Mouse (Mus musculus) stomach, postnatal 0 days (tissue): ENCODE data around the gene Glt8d2. TPM values are rescaled to one million over a fixed set of nuclear protein-coding genes. Genes with fewer than 3 reads are reported as not detected.

Experiments
- ATAC-seq: fragments of 200-750 bp; cut with Nextera tagmentation; 2 replicates; pipeline ENCODE4 v1.8.0; 2017; ENCODE audit not compliant: low FRiP score, low TSS enrichment
- DNase-seq: peaks from one replicate; pipeline ENCODE4 v3.0.0-alpha.2; 2016; ENCODE audit warnings: low spot score
- H3K27ac ChIP-seq: fragments of 300-500 bp; sonication (generic); replicated peaks from 2 replicates; pipeline ENCODE4 v1.5.1; 2014; ENCODE audit warnings: mild to moderate bottlenecking, control low read depth
- H3K27me3 ChIP-seq: fragments of 300-500 bp; sonication (generic); 2 replicates; pipeline ENCODE4 v1.6.1; 2014; ENCODE audit warnings: low read length; ENCODE audit not compliant: control insufficient read depth, insufficient read depth
- H3K36me3 ChIP-seq: fragments of 300-500 bp; sonication (generic); 2 replicates; pipeline ENCODE4 v1.6.1; 2014; ENCODE audit warnings: low read length, mixed read lengths; ENCODE audit not compliant: control insufficient read depth, insufficient read depth
- H3K4me1 ChIP-seq: fragments of 300-500 bp; sonication (generic); replicated peaks from 2 replicates; pipeline ENCODE4 v1.6.1; 2014; ENCODE audit warnings: antibody characterized with exemption; ENCODE audit not compliant: control insufficient read depth, insufficient read depth
- H3K4me2 ChIP-seq: fragments of 300-500 bp; sonication (generic); replicated peaks from 2 replicates; pipeline ENCODE4 v1.6.1; 2014; ENCODE audit warnings: low read depth, mild to moderate bottlenecking, control low read depth, moderate library complexity
- H3K4me3 ChIP-seq: fragments of 300-500 bp; sonication (generic); 2 replicates; pipeline ENCODE4 v1.5.1; 2014; ENCODE audit warnings: low read depth, low read length, control low read depth
- H3K9ac ChIP-seq: fragments of 300-500 bp; sonication (generic); 2 replicates; pipeline ENCODE4 v1.6.1; 2014; ENCODE audit warnings: mild to moderate bottlenecking, low read length, control low read depth, mixed read lengths
- H3K9me3 ChIP-seq: fragments of 300-500 bp; sonication (generic); 2 replicates; pipeline ENCODE4 v1.6.1; 2016; ENCODE audit warnings: low read length; ENCODE audit not compliant: control insufficient read depth
- CTCF ChIP-seq: IDR thresholded peaks from 2 replicates; pipeline ENCODE4 v1.5.1; 2016; ENCODE audit warnings: antibody characterized with exemption, low read depth, mild to moderate bottlenecking, moderate library complexity
- EP300 ChIP-seq: optimal IDR thresholded peaks from 2 replicates; pipeline ENCODE3; 2016; ENCODE audit warnings: antibody characterized with exemption
- WGBS: fragments of 180-500 bp; shearing (Covaris S2); extraction: QIAGEN DNeasy Blood & Tissue Kit; methylation state at CpG from one replicate; pipeline ENCODE4 v1.1.7; 2014; 5-methylcytosine and 5-hydroxymethylcytosine counted together
- polyA plus RNA-seq: library from polyadenylated mRNA; unstranded; fragments of >200 nt; fragmentation: Nextera tagmentation; extraction: Ambion mirVana; gene quantifications from 2 replicates; pipeline ENCODE4 v1.2.1, GENCODE M21; 2015

Glt8d2 gene
- 3.0 TPM in 2 replicates for polyA plus RNA-seq

GRCm38 (mm10) chr10:82690494-82690893 is at the start of gene Glt8d2:
TSS of gene Glt8d2 (minus strand) at chr10:82690650.
- no peaks in the 10 kb centered on the region for H3K9me3 ChIP-seq
- peak; percentile 76; the same call in 1 of the 2 replicates for ATAC-seq
- H3K36me3 ChIP-seq, result no peaks in the 10 kb centered on the region
- peak within 1 kb of the TSS; percentile 79 for H3K27ac ChIP-seq
- peak within 1 kb of the TSS; percentile 54 for H3K9ac ChIP-seq
- peak; percentile 45 for DNase-seq
- TF ChIP-seq CTCF (no peak), EP300 (no peak)
- H3K4me3 ChIP-seq, result peak within 1 kb of the TSS; percentile 31
- WGBS, result 2% methylated on average over 14 of the region's 14 CpGs
- peak within 1 kb of the TSS; percentile 50 for H3K4me2 ChIP-seq
- H3K27me3 ChIP-seq, result no peaks in the 10 kb centered on the region
- no peaks in the 10 kb centered on the region for H3K4me1 ChIP-seq

- WGBS, result under 1% methylated on average over 54 of the region's 59 CpGs
- Histone ChIP-seq H3K4me2 (peak overlapping the region; percentile 86), H3K36me3 (no peaks in the 10 kb centered on the region), H3K4me3 (peak overlapping the region; percentile 97), H3K9me3 (no peaks in the 10 kb centered on the region), H3K27ac (peak overlapping the region; percentile 73), H3K9ac (peak overlapping the region; percentile 89), H3K4me1 (peaks cover 4% of the 10 kb centered on the region), H3K27me3 (no peaks in the 10 kb centered on the region)
- DNase-seq, result no peak
- peak; percentile 61 for ATAC-seq
- TF ChIP-seq CTCF (peak; percentile 23; the same call in 1 of the 2 replicates), EP300 (no peak)
These were observed 9.0 kb upstream of the Glt8d2 start for GRCm38 (mm10) chr10:82699296-82699941.

GRCm38 (mm10) chr10:82698712-82699261 is 8.3 kb upstream of the Glt8d2 start:
- WGBS, result under 1% methylated on average over 34 of the region's 42 CpGs
- Histone ChIP-seq H3K36me3 (no peaks in the 10 kb centered on the region), H3K9me3 (no peaks in the 10 kb centered on the region), H3K27me3 (no peaks in the 10 kb centered on the region), H3K4me2 (peak overlapping the region; percentile 86), H3K9ac (peak overlapping the region; percentile 89), H3K4me3 (peak overlapping the region; percentile 97), H3K27ac (peak overlapping the region; percentile 76), H3K4me1 (peaks cover 4% of the 10 kb centered on the region)
- ATAC-seq, result peak; percentile 96
- TF ChIP-seq CTCF, result peak; percentile 28; the same call in 1 of the 2 replicates
- no peak for TF ChIP-seq EP300
- DNase-seq, result peak; percentile 93

- H3K9me3 ChIP-seq, result no peaks in the 10 kb centered on the region
- ATAC-seq (peak; percentile 63), DNase-seq (no peak)
- H3K9ac ChIP-seq, result no peak overlapping the region
- TF ChIP-seq EP300, result no peak
- no peak for TF ChIP-seq CTCF
- H3K4me1 ChIP-seq, result peaks cover 4% of the 10 kb centered on the region
- 78% methylated on average over 3 of the region's 3 CpGs for WGBS
- H3K4me2 ChIP-seq, result no peak overlapping the region
- H3K27ac ChIP-seq, result no peak overlapping the region
- H3K27me3 ChIP-seq, result no peaks in the 10 kb centered on the region
- H3K4me3 ChIP-seq, result no peak overlapping the region
- no peaks in the 10 kb centered on the region for H3K36me3 ChIP-seq
These were observed 7.0 kb upstream of the Glt8d2 start for GRCm38 (mm10) chr10:82697305-82697898.

- WGBS, result 65% methylated on average over 4 of the region's 4 CpGs
- H3K36me3 ChIP-seq, result no peaks in the 10 kb centered on the region
- no peaks in the 10 kb centered on the region for H3K9me3 ChIP-seq
- DNase-seq (no peak), ATAC-seq (no peak)
- H3K27ac ChIP-seq, result no peak overlapping the region
- no peak overlapping the region for H3K9ac ChIP-seq
- peaks cover 4% of the 10 kb centered on the region for H3K4me1 ChIP-seq
- no peak overlapping the region for H3K4me3 ChIP-seq
- H3K4me2 ChIP-seq, result no peak overlapping the region
- no peaks in the 10 kb centered on the region for H3K27me3 ChIP-seq
- no peak for TF ChIP-seq EP300
- no peak for TF ChIP-seq CTCF
These were observed 6.1 kb upstream of the Glt8d2 start for GRCm38 (mm10) chr10:82696453-82697079.
